Mouse (Mus musculus): ENCODE data around the gene Retnla. TPM values are rescaled to one million over a fixed set of nuclear protein-coding genes. Genes with fewer than 3 reads are reported as not detected.
"Not testable (repeated sequence)": the region's sequence is repeated elsewhere in the genome, so short reads cannot be mapped to it uniquely, and the experiment has no call there.

The Retnla gene
- total and polyA plus RNA-seq, 2 experiments from 2014 or later = not detected

DNA sequence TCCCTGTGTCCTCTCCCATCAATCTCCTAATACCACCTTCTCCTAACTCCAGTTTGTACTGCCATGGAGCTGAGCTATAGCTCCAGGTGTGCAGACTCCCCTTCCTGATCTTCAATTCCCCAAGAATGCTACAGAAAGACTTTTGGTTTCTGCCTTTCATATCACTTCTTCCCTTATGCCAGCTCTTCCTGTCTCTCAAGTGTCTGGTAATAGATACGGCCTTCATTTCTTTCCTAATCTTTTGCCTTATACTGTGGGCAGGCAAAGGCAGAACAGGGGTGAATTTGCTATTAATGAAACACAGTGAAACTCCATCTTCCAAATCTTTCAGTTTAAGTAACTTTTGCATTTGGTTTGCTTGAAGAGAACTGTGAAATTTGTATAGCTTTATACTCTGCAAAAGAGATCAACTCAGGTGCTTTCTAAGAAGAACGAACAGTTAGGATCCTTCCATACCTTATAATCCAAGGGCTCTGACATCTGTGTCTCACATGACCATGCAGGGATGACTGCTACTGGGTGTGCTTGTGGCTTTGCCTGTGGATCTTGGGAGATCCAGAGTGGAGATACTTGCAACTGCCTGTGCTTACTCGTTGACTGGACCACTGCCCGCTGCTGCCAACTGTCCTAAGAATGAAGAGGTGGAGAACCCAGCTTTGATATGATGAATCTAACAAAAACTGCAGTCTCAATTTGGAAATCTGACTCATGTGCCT, 1.5 kb downstream of the Retnla start:
- H3K27ac ChIP-seq = no peak overlapping the region
- 95% methylated on average over 4 of the region's 4 CpGs for WGBS
- no peak overlapping the region for H3K9ac ChIP-seq (replicated peaks; ENCODE audit: low read length)
- DNase-seq (ENCODE audit: low spot score) (no peak), ATAC-seq (no peak)
- no peaks in the 10 kb centered on the region for H3K36me3 ChIP-seq (ENCODE audit: insufficient read depth, low read length)
- TF ChIP-seq CTCF (IDR thresholded peaks at IDR 0.05; ENCODE audit: low read depth) = no peak
- H3K4me2 ChIP-seq (ENCODE audit: low read depth, low read length) = no peak overlapping the region
- H3K4me1 ChIP-seq (ENCODE audit: insufficient read depth, low read length) = no peaks in the 10 kb centered on the region
- no peaks in the 10 kb centered on the region for H3K9me3 ChIP-seq (ENCODE audit: low read length)
- no peak overlapping the region for H3K4me3 ChIP-seq (ENCODE audit: low read length)
- no peaks in the 10 kb centered on the region for H3K27me3 ChIP-seq (ENCODE audit: insufficient read depth, low read length)

GRCm38 (mm10) chr16:48865004-48865403, 22.7 kb downstream of the Retnla start:
- not testable (repeated sequence) for H3K27me3 ChIP-seq (ENCODE audit: insufficient read depth, low read length); H3K27ac ChIP-seq; H3K9me3 ChIP-seq (ENCODE audit: low read length); H3K4me1 ChIP-seq (ENCODE audit: insufficient read depth, low read length); H3K4me2 ChIP-seq (ENCODE audit: low read depth, low read length); H3K36me3 ChIP-seq (ENCODE audit: insufficient read depth, low read length); DNase-seq (ENCODE audit: low spot score); H3K9ac ChIP-seq (replicated peaks; ENCODE audit: low read length); H3K4me3 ChIP-seq (ENCODE audit: low read length); ATAC-seq
- 93% methylated on average over 1 of the region's 1 CpGs for WGBS

GRCm38 (mm10) chr16:48867690-48868089, 25.3 kb downstream of the Retnla start:
- WGBS = 61% methylated on average over 2 of the region's 2 CpGs
- Histone ChIP-seq H3K36me3 (ENCODE audit: insufficient read depth, low read length) (no peaks in the 10 kb centered on the region), H3K4me3 (ENCODE audit: low read length) (no peak overlapping the region), H3K4me2 (ENCODE audit: low read depth, low read length) (no peak overlapping the region), H3K9ac (replicated peaks; ENCODE audit: low read length) (no peak overlapping the region), H3K9me3 (ENCODE audit: low read length) (no peaks in the 10 kb centered on the region), H3K27ac (no peak overlapping the region), H3K4me1 (ENCODE audit: insufficient read depth, low read length) (no peaks in the 10 kb centered on the region), H3K27me3 (ENCODE audit: insufficient read depth, low read length) (no peaks in the 10 kb centered on the region)
- DNase-seq (ENCODE audit: low spot score) = no peak
- no peak for TF ChIP-seq CTCF (IDR thresholded peaks at IDR 0.05; ENCODE audit: low read depth)
- no peak for ATAC-seq

GRCm38 (mm10) chr16:48868663-48869062, 26.3 kb downstream of the Retnla start:
- ATAC-seq = no peak
- no peak overlapping the region for H3K9ac ChIP-seq (replicated peaks; ENCODE audit: low read length)

GRCm38 (mm10) chr16:48869671-48870070, 27.3 kb downstream of the Retnla start:
- no peak overlapping the region for H3K27ac ChIP-seq
- TF ChIP-seq CTCF (IDR thresholded peaks at IDR 0.05; ENCODE audit: low read depth) = no peak
- H3K9me3 ChIP-seq (ENCODE audit: low read length) = no peaks in the 10 kb centered on the region
- no peak overlapping the region for H3K9ac ChIP-seq (replicated peaks; ENCODE audit: low read length)
- no peaks in the 10 kb centered on the region for H3K27me3 ChIP-seq (ENCODE audit: insufficient read depth, low read length)
- no peak overlapping the region for H3K4me3 ChIP-seq (ENCODE audit: low read length)
- WGBS = 68% methylated on average over 3 of the region's 3 CpGs
- no peaks in the 10 kb centered on the region for H3K4me1 ChIP-seq (ENCODE audit: insufficient read depth, low read length)
- DNase-seq (ENCODE audit: low spot score) (no peak), ATAC-seq (no peak)
- no peaks in the 10 kb centered on the region for H3K36me3 ChIP-seq (ENCODE audit: insufficient read depth, low read length)
- H3K4me2 ChIP-seq (ENCODE audit: low read depth, low read length) = no peak overlapping the region

More at GRCm38 (mm10) chr16:48868663-48869062, 26.3 kb downstream of the Retnla start:
- 87% methylated on average over 1 of the region's 1 CpGs for WGBS
- Histone ChIP-seq H3K4me1 (ENCODE audit: insufficient read depth, low read length) (no peaks in the 10 kb centered on the region), H3K4me3 (ENCODE audit: low read length) (no peak overlapping the region), H3K36me3 (ENCODE audit: insufficient read depth, low read length) (no peaks in the 10 kb centered on the region), H3K27ac (no peak overlapping the region), H3K9me3 (ENCODE audit: low read length) (no peaks in the 10 kb centered on the region), H3K4me2 (ENCODE audit: low read depth, low read length) (no peak overlapping the region), H3K27me3 (ENCODE audit: insufficient read depth, low read length) (no peaks in the 10 kb centered on the region)
- TF ChIP-seq CTCF (IDR thresholded peaks at IDR 0.05; ENCODE audit: low read depth) = no peak
- no peak for DNase-seq (ENCODE audit: low spot score)

DNA sequence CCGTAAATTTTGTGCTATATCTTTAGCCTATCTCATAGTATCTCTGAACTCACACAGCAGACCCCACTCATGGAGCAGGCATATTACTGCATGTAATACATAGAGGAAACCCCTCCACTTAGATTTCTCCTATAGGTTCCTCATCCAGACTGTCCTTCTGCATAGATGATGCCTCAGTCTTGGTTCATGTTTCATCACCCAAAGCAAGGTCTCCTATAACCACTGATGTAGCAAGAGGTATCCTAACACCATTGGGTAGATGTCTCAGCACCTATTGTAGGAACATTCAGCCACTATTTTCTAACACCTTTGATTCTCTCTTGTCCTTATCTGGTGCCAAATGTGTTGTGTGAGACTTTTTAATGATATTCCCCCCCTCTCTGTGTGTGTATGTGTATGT, 29.4 kb downstream of the Retnla start:
- no peak overlapping the region for H3K4me3 ChIP-seq (ENCODE audit: low read length)
- H3K4me1 ChIP-seq (ENCODE audit: insufficient read depth, low read length) = no peaks in the 10 kb centered on the region
- no peak for TF ChIP-seq CTCF (IDR thresholded peaks at IDR 0.05; ENCODE audit: low read depth)
- WGBS = 94% methylated on average over 1 of the region's 1 CpGs
- no peaks in the 10 kb centered on the region for H3K36me3 ChIP-seq (ENCODE audit: insufficient read depth, low read length)
- no peak overlapping the region for H3K9ac ChIP-seq (replicated peaks; ENCODE audit: low read length)
- ATAC-seq (no peak), DNase-seq (ENCODE audit: low spot score) (no peak)
- no peak overlapping the region for H3K4me2 ChIP-seq (ENCODE audit: low read depth, low read length)
- H3K27ac ChIP-seq = no peak overlapping the region
- H3K9me3 ChIP-seq (ENCODE audit: low read length) = no peaks in the 10 kb centered on the region
- no peaks in the 10 kb centered on the region for H3K27me3 ChIP-seq (ENCODE audit: insufficient read depth, low read length)

- DNase-seq (ENCODE audit: low spot score) (no peak), ATAC-seq (no peak)
- Histone ChIP-seq H3K27ac (no peak within 1 kb of the TSS), H3K9ac (replicated peaks; ENCODE audit: low read length) (no peak within 1 kb of the TSS), H3K27me3 (ENCODE audit: insufficient read depth, low read length) (no peaks in the 10 kb centered on the region), H3K9me3 (ENCODE audit: low read length) (no peaks in the 10 kb centered on the region), H3K4me3 (ENCODE audit: low read length) (no peak within 1 kb of the TSS), H3K4me1 (ENCODE audit: insufficient read depth, low read length) (no peaks in the 10 kb centered on the region), H3K36me3 (ENCODE audit: insufficient read depth, low read length) (no peaks in the 10 kb centered on the region), H3K4me2 (ENCODE audit: low read depth, low read length) (no peak within 1 kb of the TSS)
- 88% methylated on average over 4 of the region's 4 CpGs for WGBS
- no peak for TF ChIP-seq CTCF (IDR thresholded peaks at IDR 0.05; ENCODE audit: low read depth)
Observed at GRCm38 (mm10) chr16:48872321-48872720, 30.0 kb downstream of the Retnla start, which contains the start of gene Retnlg. Gene Retnlg, plus strand, starts transcription at chr16:48872621.
